Mouse (Mus musculus) C2C12 (cell line): ENCODE results near the gene Fam241b. TPM values are rescaled to one million over a fixed set of nuclear protein-coding genes. Genes with fewer than 3 reads are reported as not detected.
"Not testable (repeated sequence)": the region's sequence is repeated elsewhere in the genome, so short reads cannot be mapped to it uniquely, and the experiment has no call there.

Experiments
- H3K27me3 ChIP-seq: one replicate; pipeline ENCODE4 v1.6.1; 2011; ENCODE audit not compliant: control insufficient read depth, insufficient read depth, insufficient read length
- H3K36me3 ChIP-seq: one replicate; pipeline ENCODE4 v1.6.1; 2011; ENCODE audit not compliant: control insufficient read depth, insufficient read depth
- H3K4me3 ChIP-seq: one replicate; pipeline ENCODE4 v1.5.1; 2011; ENCODE audit warnings: mild to moderate bottlenecking, control low read depth; ENCODE audit not compliant: poor library complexity, insufficient read depth, severe bottlenecking
- H3K79me2 ChIP-seq: one replicate; pipeline ENCODE4 v1.6.1; 2011; ENCODE audit not compliant: control insufficient read depth, insufficient read depth
- H3K79me3 ChIP-seq: one replicate; pipeline ENCODE4 v1.6.1; 2011; ENCODE audit warnings: low read depth, control low read depth
- H3ac ChIP-seq: one replicate; pipeline ENCODE3; 2011; ENCODE audit warnings: low read depth; ENCODE audit not compliant: control insufficient read depth, insufficient read length
- CEBPB ChIP-seq: IDR thresholded peaks from one replicate; pipeline ENCODE4 v1.6.1; 2011; ENCODE audit warnings: low read depth, mild to moderate bottlenecking, control low read depth, moderate library complexity
- CTCF ChIP-seq: IDR thresholded peaks from one replicate; pipeline ENCODE4 v1.5.1; 2011; ENCODE audit not compliant: control insufficient read depth, insufficient read depth, insufficient read length
- FOSL1 ChIP-seq: IDR thresholded peaks from one replicate; pipeline ENCODE4 v1.8.0; 2011; ENCODE audit warnings: mild to moderate bottlenecking, low read length; ENCODE audit not compliant: poor library complexity, insufficient read depth, severe bottlenecking
- MAX ChIP-seq: IDR thresholded peaks from one replicate; pipeline ENCODE4 v1.6.1; 2011; ENCODE audit warnings: mild to moderate bottlenecking, control low read depth
- MYOD1 ChIP-seq: IDR thresholded peaks from one replicate; pipeline ENCODE4 v1.6.1; 2011; ENCODE audit warnings: low read depth; ENCODE audit not compliant: control insufficient read depth, insufficient read length
- MYOG ChIP-seq: IDR thresholded peaks from one replicate; pipeline ENCODE4 v1.6.1; 2011; ENCODE audit not compliant: control insufficient read depth, insufficient read length; ENCODE audit errors: extremely low read depth
- USF1 ChIP-seq: IDR thresholded peaks from one replicate; pipeline ENCODE4 v1.6.1; 2011; ENCODE audit warnings: low read depth, mild to moderate bottlenecking, control low read depth, moderate library complexity
- polyA plus RNA-seq: library from polyadenylated mRNA; unstranded; fragments of >200 nt; fragmentation: generic; extraction: Trizol; gene quantifications from one replicate; pipeline ENCODE4 v1.2.1, GENCODE M21; 2012; ENCODE audit warnings: missing spikeins

The Fam241b gene
- polyA plus RNA-seq, 1 experiment = 1.9 TPM

- no peaks in the 10 kb centered on the region for H3K36me3 ChIP-seq
Observed at GRCm38 (mm10) chr10:62088411-62088810, 55.3 kb downstream of the Fam241b start.

GRCm38 (mm10) chr10:62086826-62087225 lies 56.9 kb downstream of the Fam241b start:
- Histone ChIP-seq H3K36me3 (no peaks in the 10 kb centered on the region), H3K27me3 (no peaks in the 10 kb centered on the region), H3ac (no peak overlapping the region), H3K4me3 (no peak overlapping the region), H3K79me2 (no peaks in the 10 kb centered on the region), H3K79me3 (no peaks in the 10 kb centered on the region)
- TF ChIP-seq MYOG = no peak
- TF ChIP-seq CTCF = no peak
- no peak for TF ChIP-seq CEBPB
- TF ChIP-seq MYOD1 = no peak
- no peak for TF ChIP-seq MAX
- TF ChIP-seq FOSL1 = no peak
- no peak for TF ChIP-seq USF1

More at GRCm38 (mm10) chr10:62088411-62088810, 55.3 kb downstream of the Fam241b start:
- Histone ChIP-seq H3K27me3 (peaks cover 5% of the 10 kb centered on the region), H3K79me2 (no peaks in the 10 kb centered on the region), H3ac (no peak overlapping the region), H3K4me3 (no peak overlapping the region), H3K79me3 (no peaks in the 10 kb centered on the region)
- no peak for TF ChIP-seq MYOD1
- no peak for TF ChIP-seq USF1
- no peak for TF ChIP-seq CTCF
- TF ChIP-seq MAX = no peak
- TF ChIP-seq FOSL1 = no peak
- no peak for TF ChIP-seq MYOG
- TF ChIP-seq CEBPB = no peak

- no peaks in the 10 kb centered on the region for H3K27me3 ChIP-seq
- H3K79me3 ChIP-seq = no peaks in the 10 kb centered on the region
- no peak overlapping the region for H3K4me3 ChIP-seq
Observed at GRCm38 (mm10) chr10:62086044-62086443, 57.7 kb downstream of the Fam241b start.

DNA sequence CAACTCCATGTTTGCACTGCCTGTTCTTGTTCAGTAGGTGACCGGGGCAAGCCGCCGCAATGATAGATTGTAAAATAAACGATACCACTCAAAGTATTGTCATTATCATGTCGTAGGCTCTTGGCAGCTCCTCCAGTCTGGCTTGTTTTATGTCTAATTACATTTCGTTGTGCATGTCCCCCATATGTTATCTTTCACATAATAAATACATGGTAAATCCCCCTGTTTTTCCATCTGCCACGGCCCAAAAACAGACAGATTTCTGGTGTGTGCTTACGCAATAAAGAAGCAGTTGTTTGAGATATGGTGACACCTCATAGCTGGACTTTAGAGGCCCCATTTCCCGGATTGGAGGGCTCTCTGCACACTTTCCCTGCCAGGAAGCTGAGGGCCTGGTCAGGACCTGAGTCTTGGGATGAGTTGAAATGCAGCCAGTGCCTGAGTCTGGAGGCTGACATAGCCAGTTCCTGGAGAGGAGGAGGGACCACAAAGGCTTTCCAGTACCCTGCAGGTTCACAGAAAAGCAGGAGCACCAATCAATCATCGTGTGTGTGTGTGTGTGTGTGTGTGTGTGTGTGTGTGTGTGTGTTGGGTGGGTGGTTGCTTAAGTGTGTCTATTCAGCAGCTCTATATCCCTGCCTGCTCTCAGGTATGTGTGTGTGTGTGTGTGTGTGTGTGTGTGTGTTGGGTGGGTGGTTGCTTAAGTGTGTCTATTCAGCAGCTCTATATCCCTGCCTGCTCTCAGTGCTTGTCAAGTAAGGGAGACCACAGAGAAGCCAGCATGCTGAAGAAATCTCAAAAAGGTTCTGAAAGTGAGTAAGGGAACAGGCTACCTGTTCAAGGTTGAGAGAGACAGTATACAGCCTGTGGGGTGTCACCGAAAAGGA lies 67.2 kb downstream of the Fam241b start:
- H3K27me3 ChIP-seq = no peaks in the 10 kb centered on the region
- no peaks in the 10 kb centered on the region for H3K36me3 ChIP-seq
- H3ac ChIP-seq = no peak overlapping the region
- no peak for TF ChIP-seq USF1
- H3K4me3 ChIP-seq = no peak overlapping the region
- H3K79me3 ChIP-seq = no peaks in the 10 kb centered on the region
- H3K79me2 ChIP-seq = no peaks in the 10 kb centered on the region

More at GRCm38 (mm10) chr10:62086044-62086443, 57.7 kb downstream of the Fam241b start:
- no peaks in the 10 kb centered on the region for H3K79me2 ChIP-seq
- no peak overlapping the region for H3ac ChIP-seq
- TF ChIP-seq FOSL1 (no peak), USF1 (no peak), CTCF (no peak), CEBPB (no peak), MYOG (no peak), MYOD1 (no peak), MAX (no peak)
- no peaks in the 10 kb centered on the region for H3K36me3 ChIP-seq

DNA sequence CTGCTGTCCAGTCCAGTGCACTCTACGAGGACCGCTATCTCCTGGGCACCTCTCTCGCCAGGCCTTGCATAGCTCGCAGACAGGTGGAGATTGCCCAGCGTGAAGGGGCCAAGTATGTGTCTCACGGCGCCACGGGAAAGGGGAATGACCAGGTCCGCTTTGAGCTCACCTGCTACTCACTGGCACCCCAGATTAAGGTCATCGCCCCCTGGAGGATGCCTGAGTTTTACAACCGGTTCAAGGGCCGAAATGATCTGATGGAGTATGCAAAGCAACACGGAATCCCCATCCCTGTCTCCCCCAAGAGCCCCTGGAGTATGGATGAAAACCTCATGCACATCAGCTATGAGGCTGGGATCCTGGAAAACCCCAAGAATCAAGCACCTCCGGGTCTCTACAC lies 72.4 kb downstream of the Fam241b start:
- H3K4me3 ChIP-seq, H3K36me3 ChIP-seq, H3K79me2 ChIP-seq, H3K79me3 ChIP-seq, H3K27me3 ChIP-seq, H3ac ChIP-seq: not testable (repeated sequence)

DNA sequence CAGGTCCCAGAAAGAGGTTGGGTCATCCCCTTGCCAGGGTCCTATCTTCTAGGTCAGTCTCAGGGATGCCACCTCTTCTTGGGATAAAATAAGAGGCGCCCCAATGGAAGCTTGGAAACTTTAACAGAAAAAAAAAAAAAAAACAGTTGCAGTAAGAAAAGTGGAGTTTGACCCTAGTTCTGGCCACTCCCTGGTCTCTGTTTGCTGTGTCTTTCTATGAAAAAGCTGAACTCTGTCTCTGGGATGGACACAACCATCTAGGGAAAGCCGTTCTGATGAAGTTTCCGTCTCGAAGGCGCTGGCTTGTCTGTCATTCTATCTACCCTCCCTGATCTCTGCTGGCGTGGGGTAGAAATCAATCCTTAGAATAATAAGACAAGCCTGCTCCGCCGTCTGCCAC lies 73.1 kb downstream of the Fam241b start:
- H3K36me3 ChIP-seq = no peaks in the 10 kb centered on the region
- H3K27me3 ChIP-seq = no peaks in the 10 kb centered on the region
- H3K79me3 ChIP-seq = no peaks in the 10 kb centered on the region
- no peaks in the 10 kb centered on the region for H3K79me2 ChIP-seq
- H3ac ChIP-seq = no peak overlapping the region
- no peak overlapping the region for H3K4me3 ChIP-seq
- TF ChIP-seq MAX = no peak
- TF ChIP-seq USF1 = no peak
- TF ChIP-seq FOSL1 = no peak
- TF ChIP-seq MYOD1 = no peak
- TF ChIP-seq CTCF = no peak
- no peak for TF ChIP-seq CEBPB
- TF ChIP-seq MYOG = no peak
